Mouse (Mus musculus): ENCODE measurements around the gene Lrmda. TPM values are rescaled to one million over a fixed set of nuclear protein-coding genes. Genes with fewer than 3 reads are reported as not detected.

The Lrmda gene
- total RNA-seq (2021): under 1 TPM in 1 of 2 experiments, not detected in 1; 0.81 TPM

GRCm38 (mm10) chr14:22019252-22019948, at the start of gene Lrmda:
TSS of gene Lrmda (plus strand) at chr14:22019712.
- peak; percentile 41 to 49 for DNase-seq (ENCODE audit: low spot score in 2 of 2)
- intact Hi-C loops (cut with DNase I): no loop called here

GRCm38 (mm10) chr14:21981462-21981861, 38.0 kb upstream of the Lrmda start:
- peak in 1 of 2 experiments; percentile 59 for DNase-seq (ENCODE audit: low spot score in 2 of 2)
- intact Hi-C loops (cut with DNase I): loop anchor here (10.0 kb wide), 1 partner anchor 1423 kb away; no protein-coding TSS in a partner anchor

- no peak for DNase-seq (ENCODE audit: low spot score in 2 of 2)
- intact Hi-C loops (cut with DNase I): loop anchor here (10.0 kb wide), 1 partner anchor 1423 kb away; no protein-coding TSS in a partner anchor
These were observed 37.4 kb upstream of the Lrmda start for GRCm38 (mm10) chr14:21982096-21982591.

- intact Hi-C loops (cut with DNase I): loop anchor here (10.0 kb wide), 1 partner anchor 1422 kb away; no protein-coding TSS in a partner anchor
- no peak for DNase-seq (ENCODE audit: low spot score in 2 of 2)
These were observed 36.8 kb upstream of the Lrmda start for GRCm38 (mm10) chr14:21982592-21983310.

- intact Hi-C loops (cut with DNase I): loop anchor here (10.0 kb wide), 1 partner anchor 1421 kb away; no protein-coding TSS in a partner anchor
- DNase-seq (ENCODE audit: low spot score in 2 of 2): no peak
These were observed 36.1 kb upstream of the Lrmda start for GRCm38 (mm10) chr14:21983311-21983949.

GRCm38 (mm10) chr14:21983950-21984730, 35.4 kb upstream of the Lrmda start:
- intact Hi-C loops (cut with DNase I): loop anchor here (10.0 kb wide), 1 partner anchor 1421 kb away; no protein-coding TSS in a partner anchor
- no peak for DNase-seq (ENCODE audit: low spot score in 2 of 2)

GRCm38 (mm10) chr14:21984757-21985425, 34.6 kb upstream of the Lrmda start:
- DNase-seq (ENCODE audit: low spot score in 2 of 2): no peak
- intact Hi-C loops (cut with DNase I): loop anchor here (5.0 to 10.0 kb wide), 2 partner anchors 457 to 1420 kb away; no protein-coding TSS in a partner anchor

- intact Hi-C loops (cut with DNase I): loop anchor here (5.0 to 10.0 kb wide), 2 partner anchors 457 to 1419 kb away; no protein-coding TSS in a partner anchor
- DNase-seq (ENCODE audit: low spot score in 2 of 2): no peak
These were observed 34.0 kb upstream of the Lrmda start for GRCm38 (mm10) chr14:21985426-21985931.

- peak; percentile 73 to 80 for DNase-seq (ENCODE audit: low spot score in 2 of 2)
- intact Hi-C loops (cut with DNase I): loop anchor here (2.0 to 10.0 kb wide), 4 partner anchors 456 to 1419 kb away; no protein-coding TSS in a partner anchor
These were observed 33.4 kb upstream of the Lrmda start for GRCm38 (mm10) chr14:21985981-21986732.

- intact Hi-C loops (cut with DNase I): loop anchor here (2.0 to 10.0 kb wide), 4 partner anchors 455 to 1418 kb away; no protein-coding TSS in a partner anchor
These were observed 32.5 kb upstream of the Lrmda start for GRCm38 (mm10) chr14:21986733-21987659.

GRCm38 (mm10) chr14:21987660-21988576, 31.6 kb upstream of the Lrmda start:
- DNase-seq (ENCODE audit: low spot score in 2 of 2): peak; percentile 86 to 91
- intact Hi-C loops (cut with DNase I): loop anchor here (1.0 to 10.0 kb wide), 5 partner anchors 454 to 1417 kb away; no protein-coding TSS in a partner anchor

More at GRCm38 (mm10) chr14:21986733-21987659, 32.5 kb upstream of the Lrmda start:
- DNase-seq (ENCODE audit: low spot score in 2 of 2): no peak

GRCm38 (mm10) chr14:21988577-21989290, 30.8 kb upstream of the Lrmda start:
- intact Hi-C loops (cut with DNase I): loop anchor here (1.0 to 10.0 kb wide), 3 partner anchors 454 to 1416 kb away; no protein-coding TSS in a partner anchor
- no peak for DNase-seq (ENCODE audit: low spot score in 2 of 2)

- intact Hi-C loops (cut with DNase I): loop anchor here (5.0 to 10.0 kb wide), 2 partner anchors 453 to 1415 kb away; no protein-coding TSS in a partner anchor
- DNase-seq (ENCODE audit: low spot score in 2 of 2): no peak
These were observed 30.1 kb upstream of the Lrmda start, which contains the start of gene Zfp503 for GRCm38 (mm10) chr14:21989291-21989913. TSS of gene Zfp503 (minus strand) at chr14:21989601.

All from left cerebral cortex, postnatal 36 days (tissue).